Comparison of ENCODE assay signal across 11 mouse cellular contexts in the genomic region with DNA sequence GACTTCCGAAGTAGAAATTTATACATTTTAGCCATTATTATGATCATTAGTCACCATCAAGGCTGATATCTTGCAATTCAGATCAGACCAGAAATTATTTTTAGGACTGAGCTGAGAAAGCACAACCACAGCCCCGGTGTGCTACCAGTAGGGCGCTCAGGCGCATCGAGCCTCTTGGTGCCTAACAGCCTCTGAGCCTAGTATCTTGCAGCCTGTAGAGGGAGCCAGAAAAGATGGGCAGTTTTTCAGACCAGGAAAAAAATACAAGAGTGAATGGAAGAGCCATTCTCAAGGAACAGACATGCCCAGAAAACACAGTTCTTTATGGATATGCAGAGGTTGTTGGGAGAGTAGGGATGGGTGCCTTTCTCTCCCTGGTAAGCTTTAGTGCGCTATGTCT.
DNase-seq lines count a peak whose midpoint lies in the region; ATAC-seq and TF ChIP-seq lines count a peak whose summit lies in the region.
"Had no signal": no experiment of that assay in that cellular context is flagged by ENCODE, and none has a peak within 500 bp of the region (broad histone marks: within the 10 kb centered on the region; RNA-seq: fewer than 3 reads in every experiment).

No protein-coding gene starts in this region.

- H3K9me3 ChIP-seq in midbrain, embryonic 10.5 days (replicated peaks) = no peaks in the 10 kb centered on the region
- H3K9me3 ChIP-seq: embryonic facial prominence, embryonic 12.5 days; lung, embryonic 15.5 days had no signal

- TF ChIP-seq CTCF in layer of hippocampus, adult 2 months (conservative IDR thresholded peaks at IDR 0.05) = peak; percentile 72
- TF ChIP-seq CTCF in cortical plate, adult 2 months (IDR thresholded peaks at IDR 0.05; ENCODE audit: extremely low read depth, insufficient read depth, low read length) = peak; percentile 24; the same call in 1 of the 2 replicates

- H3K36me3 ChIP-seq in midbrain, embryonic 10.5 days = no peaks in the 10 kb centered on the region
- H3K36me3 ChIP-seq: embryonic facial prominence, embryonic 12.5 days; lung, embryonic 15.5 days had no signal

- no peak for DNase-seq in frontal cortex, postnatal 14 days (ENCODE audit: low spot score in 2 of 2)
- DNase-seq in layer of hippocampus, adult 2 months (ENCODE audit: low spot score in 2 of 2) = no peak
- no peak for DNase-seq in layer of hippocampus, postnatal 36 days
- DNase-seq in A20 (ENCODE audit: low read depth, low spot score) = peak; percentile 66
- DNase-seq in midbrain, embryonic 10.5 days (ENCODE audit: low spot score) = no peak
- no peak for DNase-seq in right cerebral cortex, postnatal 4 days
- DNase-seq: adrenal gland, adult 2 months had no signal

- whole genome bisulfite sequencing in midbrain, embryonic 10.5 days = 89% methylated on average over 6 of the region's 6 CpGs

- no peak overlapping the region; the same call in 1 of the 2 replicates for H3K4me3 ChIP-seq in layer of hippocampus, adult 2 months
- no peak overlapping the region for H3K4me3 ChIP-seq in cortical plate, adult 2 months (ENCODE audit: insufficient read depth, low read length)
- H3K4me3 ChIP-seq in midbrain, embryonic 10.5 days = no peak overlapping the region
- H3K4me3 ChIP-seq: embryonic facial prominence, embryonic 12.5 days; lung, embryonic 15.5 days had no signal

- no peaks in the 10 kb centered on the region for H3K4me1 ChIP-seq in cortical plate, adult 2 months (ENCODE audit: control insufficient read depth, insufficient read depth, low read length)
- H3K4me1 ChIP-seq in midbrain, embryonic 10.5 days = peaks cover 11% of the 10 kb centered on the region

- ATAC-seq in frontal cortex, adult (ENCODE audit: low TSS enrichment) = peak; percentile 74

- TF ChIP-seq POLR2A in cortical plate, adult 2 months (IDR thresholded peaks at IDR 0.05; ENCODE audit: extremely low read depth, insufficient read depth, low read length) = no peak

- H3K27me3 ChIP-seq in midbrain, embryonic 10.5 days (ENCODE audit: low read depth, poor library complexity, severe bottlenecking) = no peaks in the 10 kb centered on the region
- H3K27me3 ChIP-seq: embryonic facial prominence, embryonic 12.5 days; lung, embryonic 15.5 days had no signal

- H3K27ac ChIP-seq in layer of hippocampus, adult 2 months = peak overlapping the region; percentile 69
- H3K27ac ChIP-seq in cortical plate, adult 2 months (ENCODE audit: insufficient read depth, low read length) = no peak overlapping the region
- no peak overlapping the region for H3K27ac ChIP-seq in midbrain, embryonic 10.5 days (replicated peaks)
- H3K27ac ChIP-seq: embryonic facial prominence, embryonic 12.5 days; lung, embryonic 15.5 days had no signal
